9 mouse cellular contexts compared by ENCODE assay signal in the genomic region with DNA sequence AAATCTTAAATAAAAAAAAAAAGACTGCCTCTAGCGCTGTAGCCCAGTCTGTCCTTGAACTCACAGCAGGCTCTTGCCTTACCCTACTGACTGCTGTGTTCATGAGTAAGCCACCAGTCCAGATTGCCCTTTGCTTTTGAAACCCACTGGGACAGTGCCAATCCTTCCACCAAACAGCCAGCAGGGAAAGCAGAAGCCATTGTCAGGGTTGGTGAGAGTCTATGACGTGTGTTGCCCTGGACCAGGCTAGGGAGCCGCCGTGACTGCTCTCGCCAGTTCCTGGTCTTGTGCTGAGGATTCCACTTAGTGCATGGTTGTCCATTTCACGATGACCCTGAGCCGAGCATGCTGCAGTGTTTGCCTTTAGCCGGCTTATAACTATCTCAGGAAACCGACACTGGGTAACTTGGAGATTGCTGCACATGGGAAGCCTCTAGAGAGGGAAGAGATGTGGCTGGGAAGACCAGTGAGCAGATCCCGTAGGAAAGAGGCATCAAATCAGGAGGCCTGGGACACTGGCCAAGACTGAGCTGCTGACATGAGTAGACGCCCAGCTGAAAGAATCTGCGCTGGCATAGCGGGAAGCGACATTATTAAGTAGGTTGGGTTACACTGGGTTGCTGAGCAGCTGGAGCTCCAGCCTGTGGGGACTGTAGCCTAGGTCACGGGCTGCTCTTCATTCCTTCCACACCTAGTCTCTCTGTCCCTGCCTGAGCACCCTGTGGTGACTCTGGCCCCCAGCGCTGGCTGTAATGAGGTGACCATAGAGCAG. TPM values are rescaled to one million over a fixed set of nuclear protein-coding genes. Genes with fewer than 3 reads are reported as not detected.
DNase-seq lines count a peak whose midpoint lies in the region; ATAC-seq and TF ChIP-seq lines count a peak whose summit lies in the region.
"Had no signal": no experiment of that assay in that cellular context is flagged by ENCODE, and none has a peak within 500 bp of the region (broad histone marks: within the 10 kb centered on the region; RNA-seq: fewer than 3 reads in every experiment).

No protein-coding gene starts in this region.

- DNase-seq in right cerebral cortex, postnatal 4 days = peak; percentile 41
- DNase-seq in right cerebral cortex, postnatal 25 days = no peak
- peak; percentile 68 for DNase-seq in kidney, postnatal 10 days
- no peak for DNase-seq in stomach, postnatal 0 days (ENCODE audit: low spot score)
- DNase-seq in thymus, adult 18-20 months = no peak

- WGBS in forebrain, embryonic 15.5 days = 81% methylated on average over 16 of the region's 16 CpGs
- whole genome bisulfite sequencing in forebrain, embryonic 13.5 days = 87% methylated on average over 16 of the region's 16 CpGs
- WGBS in stomach, postnatal 0 days = 65% methylated on average over 16 of the region's 16 CpGs

- H3K27ac ChIP-seq in forebrain, embryonic 15.5 days (replicated peaks) = no peak overlapping the region
- no peak overlapping the region for H3K27ac ChIP-seq in forebrain, embryonic 13.5 days
- peak overlapping the region; percentile 89 for H3K27ac ChIP-seq in stomach, postnatal 0 days (replicated peaks)
- H3K27ac ChIP-seq: hindbrain, embryonic 15.5 days had no signal

- H3K9ac ChIP-seq in forebrain, embryonic 15.5 days (replicated peaks) = no peak overlapping the region
- no peak overlapping the region for H3K9ac ChIP-seq in forebrain, embryonic 13.5 days
- H3K9ac ChIP-seq in stomach, postnatal 0 days (ENCODE audit: low read length) = no peak overlapping the region
- H3K9ac ChIP-seq: hindbrain, embryonic 15.5 days had no signal

- H3K4me1 ChIP-seq in forebrain, embryonic 15.5 days = peaks cover 12% of the 10 kb centered on the region
- 0 out of 2 replicates have a peak, but pooled peaks cover 3% of the 10 kb centered on the region for H3K4me1 ChIP-seq in forebrain, embryonic 13.5 days
- peaks cover 19% of the 10 kb centered on the region for H3K4me1 ChIP-seq in stomach, postnatal 0 days (replicated peaks; ENCODE audit: control insufficient read depth, insufficient read depth)

- H3K36me3 ChIP-seq in forebrain, embryonic 15.5 days = no peaks in the 10 kb centered on the region
- H3K36me3 ChIP-seq in forebrain, embryonic 13.5 days (ENCODE audit: poor library complexity, severe bottlenecking) = 0 out of 2 replicates have a peak, but pooled peaks cover 4% of the 10 kb centered on the region
- peaks cover 3% of the 10 kb centered on the region; the same call in 1 of the 2 replicates for H3K36me3 ChIP-seq in stomach, postnatal 0 days (ENCODE audit: control insufficient read depth, insufficient read depth, low read length)
- H3K36me3 ChIP-seq: hindbrain, embryonic 15.5 days had no signal

- no peak overlapping the region for H3K4me2 ChIP-seq in forebrain, embryonic 15.5 days (replicated peaks)
- H3K4me2 ChIP-seq in forebrain, embryonic 13.5 days = no peak overlapping the region
- H3K4me2 ChIP-seq in stomach, postnatal 0 days (replicated peaks; ENCODE audit: low read depth) = no peak overlapping the region
- H3K4me2 ChIP-seq: hindbrain, embryonic 15.5 days had no signal

- no peak for TF ChIP-seq CTCF in stomach, postnatal 0 days (IDR thresholded peaks at IDR 0.05; ENCODE audit: low read depth)

- H3K4me3 ChIP-seq in forebrain, embryonic 15.5 days = no peak overlapping the region
- no peak overlapping the region for H3K4me3 ChIP-seq in forebrain, embryonic 13.5 days
- no peak overlapping the region for H3K4me3 ChIP-seq in stomach, postnatal 0 days (ENCODE audit: low read depth, low read length)
- H3K4me3 ChIP-seq: hindbrain, embryonic 15.5 days had no signal

- TF ChIP-seq EP300 in stomach, postnatal 0 days (optimal IDR thresholded peaks at IDR 0.05) = no peak

- peak; percentile 38; the same call in 1 of the 2 replicates for ATAC-seq in forebrain, embryonic 15.5 days (replicated peaks)
- no peak for ATAC-seq in forebrain, embryonic 13.5 days
- no peak for ATAC-seq in stomach, postnatal 0 days (ENCODE audit: low FRiP score, low TSS enrichment)
- no peak for ATAC-seq in monocyte, adult 5-6 weeks (replicated peaks; ENCODE audit: insufficient number of reproducible peaks, low FRiP score, low TSS enrichment, poor library complexity, severe bottlenecking)

- no peaks in the 10 kb centered on the region for H3K27me3 ChIP-seq in forebrain, embryonic 15.5 days
- no peaks in the 10 kb centered on the region for H3K27me3 ChIP-seq in forebrain, embryonic 13.5 days
- H3K27me3 ChIP-seq in stomach, postnatal 0 days (ENCODE audit: control insufficient read depth, insufficient read depth, low read length) = no peaks in the 10 kb centered on the region
- H3K27me3 ChIP-seq: hindbrain, embryonic 15.5 days had no signal

- H3K9me3 ChIP-seq in forebrain, embryonic 15.5 days = no peaks in the 10 kb centered on the region
- H3K9me3 ChIP-seq in forebrain, embryonic 13.5 days (replicated peaks) = no peaks in the 10 kb centered on the region
- H3K9me3 ChIP-seq in stomach, postnatal 0 days (ENCODE audit: control insufficient read depth, low read length) = no peaks in the 10 kb centered on the region
- H3K9me3 ChIP-seq: hindbrain, embryonic 15.5 days had no signal

RNA-seq across cellular contexts. Expression of a gene that starts 19.5 kb away (rescaled TPM):
- 6.5 and 6.7 TPM in 2 replicates for polyA plus RNA-seq in forebrain, embryonic 15.5 days (2015; fragmentation: Nextera tagmentation; extraction: Ambion mirVana)
- polyA plus RNA-seq in forebrain, embryonic 13.5 days (2015; fragmentation: Nextera tagmentation; extraction: Ambion mirVana) = 5.6 and 7.3 TPM in 2 replicates
- 6.0 and 7.1 TPM in 2 replicates for polyA plus RNA-seq in stomach, postnatal 0 days (2015; fragmentation: Nextera tagmentation; extraction: Ambion mirVana)
- 7.0 to 24.9 TPM (median 10.2 TPM) in 3 replicates for total RNA-seq in monocyte, adult 5-6 weeks (2017)

RNA-seq across cellular contexts. Expression of a gene that starts 35.7 kb away (rescaled TPM):
- polyA plus RNA-seq in forebrain, embryonic 15.5 days (2015; fragmentation: Nextera tagmentation; extraction: Ambion mirVana) = 16.2 and 18.1 TPM in 2 replicates
- polyA plus RNA-seq in forebrain, embryonic 13.5 days (2015; fragmentation: Nextera tagmentation; extraction: Ambion mirVana) = 14.0 and 16.9 TPM in 2 replicates
- 6.2 and 7.7 TPM in 2 replicates for polyA plus RNA-seq in stomach, postnatal 0 days (2015; fragmentation: Nextera tagmentation; extraction: Ambion mirVana)
- total RNA-seq in monocyte, adult 5-6 weeks (2017) = 10.9 to 11.7 TPM (median 11.3 TPM) in 3 replicates

Comparison
In these comparisons a context has a peak if more than half of its experiments do, and no peak if none do; other contexts are left out.
1. DNase-seq: peak in right cerebral cortex, postnatal 4 days (single experiment) and kidney, postnatal 10 days (single experiment); none in right cerebral cortex, postnatal 25 days (single experiment), stomach, postnatal 0 days (single experiment) and thymus, adult 18-20 months (0 of 2).